Mouse (Mus musculus) liver, embryonic 15.5 days (tissue): ENCODE data around the gene Leap2. TPM values are rescaled to one million over a fixed set of nuclear protein-coding genes. Genes with fewer than 3 reads are reported as not detected.

Experiments
- ATAC-seq: fragments of 200-750 bp; cut with Nextera tagmentation; 2 replicates; pipeline ENCODE4 v1.8.0; 2017; ENCODE audit warnings: moderate number of reproducible peaks, mild to moderate bottlenecking, moderate library complexity; ENCODE audit not compliant: insufficient read depth
- H3K27ac ChIP-seq: fragments of 300-500 bp; sonication (generic); replicated peaks from 2 replicates; pipeline ENCODE4 v1.5.1; 2015; ENCODE audit warnings: mild to moderate bottlenecking, inconsistent platforms
- H3K27me3 ChIP-seq: fragments of 300-500 bp; sonication (generic); 2 replicates; pipeline ENCODE4 v1.6.1; 2015; ENCODE audit warnings: mild to moderate bottlenecking, inconsistent platforms
- H3K36me3 ChIP-seq: fragments of 300-500 bp; sonication (generic); replicated peaks from 2 replicates; pipeline ENCODE4 v1.6.1; 2015; ENCODE audit warnings: moderate library complexity, mild to moderate bottlenecking, inconsistent platforms
- H3K4me1 ChIP-seq: fragments of 300-500 bp; sonication (generic); replicated peaks from 2 replicates; pipeline ENCODE4 v1.6.1; 2015; ENCODE audit warnings: inconsistent platforms
- H3K4me2 ChIP-seq: fragments of 300-500 bp; sonication (generic); 2 replicates; pipeline ENCODE4 v1.6.1; 2015; ENCODE audit warnings: moderate library complexity, mild to moderate bottlenecking, inconsistent platforms
- H3K4me3 ChIP-seq: fragments of 300-500 bp; sonication (generic); replicated peaks from 2 replicates; pipeline ENCODE4 v1.5.1; 2015; ENCODE audit warnings: mild to moderate bottlenecking, inconsistent platforms
- H3K9ac ChIP-seq: fragments of 300-500 bp; sonication (generic); 2 replicates; pipeline ENCODE4 v1.6.1; 2015; ENCODE audit warnings: moderate library complexity, mild to moderate bottlenecking, inconsistent platforms
- H3K9me3 ChIP-seq: fragments of 300-500 bp; sonication (generic); replicated peaks from 2 replicates; pipeline ENCODE4 v1.6.1; 2016; ENCODE audit warnings: inconsistent platforms
- WGBS: fragments of 180-500 bp; shearing (Covaris S2); methylation state at CpG from one replicate; pipeline ENCODE4 v1.1.7; 2015; ENCODE audit warnings: mixed read lengths; ENCODE audit not compliant: insufficient replicate concordance; 5-methylcytosine and 5-hydroxymethylcytosine counted together
- microRNA-seq: library from miRNA; unstranded; fragments of <30 nt; microRNA quantifications from one replicate; pipeline ENCODE4, GENCODE M21; 2016
- polyA plus RNA-seq: library from polyadenylated mRNA; unstranded; fragments of >200 nt; fragmentation: Nextera tagmentation; extraction: Ambion mirVana; gene quantifications from 2 replicates; pipeline ENCODE4 v1.2.1, GENCODE M21; 2015

The Leap2 gene
- polyA plus RNA-seq, 1 experiment from 2014 or later = 49.7 TPM

GRCm38 (mm10) chr11:53425251-53425650 lies 2.3 kb upstream of the Leap2 start:
- ATAC-seq = no peak
- peak overlapping the region; percentile 12 for H3K27ac ChIP-seq
- H3K4me2 ChIP-seq = no peak overlapping the region
- peaks cover 24% of the 10 kb centered on the region for H3K36me3 ChIP-seq
- 54% methylated on average over 3 of the region's 3 CpGs for WGBS
- H3K9ac ChIP-seq = no peak overlapping the region
- no peaks in the 10 kb centered on the region for H3K9me3 ChIP-seq
- peaks cover 16% of the 10 kb centered on the region for H3K4me1 ChIP-seq
- no peak overlapping the region for H3K4me3 ChIP-seq
- no peaks in the 10 kb centered on the region for H3K27me3 ChIP-seq

DNA sequence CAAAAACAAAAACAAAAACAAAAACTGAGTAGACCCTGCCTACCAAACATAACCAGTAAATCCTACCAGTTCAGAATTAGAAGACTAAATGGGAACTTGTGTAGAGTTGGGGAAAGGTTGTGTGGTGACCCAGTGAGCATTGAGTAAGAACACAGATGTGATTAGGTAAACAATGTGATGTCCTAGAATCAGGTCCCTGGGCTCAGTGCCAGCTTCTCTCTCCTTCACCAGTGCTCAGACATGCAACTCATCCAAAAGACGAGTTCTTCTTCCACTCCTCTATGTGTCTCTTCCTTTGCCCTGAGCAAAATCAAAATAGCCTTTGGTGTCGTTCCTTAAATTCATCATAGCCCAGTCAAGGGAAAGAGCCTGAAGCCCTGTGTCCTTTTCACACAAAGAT lies 1.9 kb upstream of the Leap2 start:
- Histone ChIP-seq H3K4me1 (peaks cover 12% of the 10 kb centered on the region), H3K27me3 (no peaks in the 10 kb centered on the region), H3K4me3 (no peak overlapping the region), H3K27ac (no peak overlapping the region), H3K9me3 (no peaks in the 10 kb centered on the region), H3K36me3 (peaks cover 25% of the 10 kb centered on the region), H3K9ac (no peak overlapping the region), H3K4me2 (no peak overlapping the region)
- ATAC-seq = no peak
- 45% methylated on average over 2 of the region's 2 CpGs for WGBS

DNA sequence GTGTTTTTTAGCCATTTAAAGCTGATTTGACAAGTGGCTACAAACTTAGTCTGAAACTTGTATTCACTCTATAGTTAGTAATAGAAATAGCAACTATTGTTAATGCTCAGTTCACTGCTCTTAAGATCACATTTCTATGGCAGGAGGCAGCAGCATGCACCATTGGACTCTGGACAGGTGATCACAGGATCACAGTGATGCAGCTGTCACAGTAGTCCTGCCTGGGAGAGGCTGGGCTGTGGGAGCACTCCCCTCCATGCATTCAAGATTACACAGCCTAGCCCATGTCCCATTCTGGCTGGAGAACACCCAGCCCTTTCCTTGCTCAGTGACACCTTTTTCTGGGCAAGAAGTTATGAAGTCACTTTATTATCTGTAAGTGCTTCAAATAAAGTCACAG lies 4.9 kb downstream of the Leap2 start:
- H3K27ac ChIP-seq = no peak overlapping the region
- H3K36me3 ChIP-seq = peaks cover 48% of the 10 kb centered on the region
- no peak overlapping the region for H3K4me3 ChIP-seq
- ATAC-seq = no peak
- no peak overlapping the region for H3K4me2 ChIP-seq
- no peaks in the 10 kb centered on the region for H3K9me3 ChIP-seq
- H3K4me1 ChIP-seq = no peaks in the 10 kb centered on the region
- H3K27me3 ChIP-seq = no peaks in the 10 kb centered on the region
- H3K9ac ChIP-seq = no peak overlapping the region

- no peaks in the 10 kb centered on the region for H3K27me3 ChIP-seq
- ATAC-seq = no peak
- H3K9ac ChIP-seq = no peak overlapping the region
- H3K36me3 ChIP-seq = peaks cover 69% of the 10 kb centered on the region
- no peak overlapping the region for H3K4me3 ChIP-seq
- 83% methylated on average over 4 of the region's 4 CpGs for WGBS
- H3K27ac ChIP-seq = no peak overlapping the region
- H3K9me3 ChIP-seq = no peaks in the 10 kb centered on the region
- no peak overlapping the region for H3K4me2 ChIP-seq
- H3K4me1 ChIP-seq = no peaks in the 10 kb centered on the region
Observed at GRCm38 (mm10) chr11:53413871-53414270, 9.1 kb downstream of the Leap2 start.

DNA sequence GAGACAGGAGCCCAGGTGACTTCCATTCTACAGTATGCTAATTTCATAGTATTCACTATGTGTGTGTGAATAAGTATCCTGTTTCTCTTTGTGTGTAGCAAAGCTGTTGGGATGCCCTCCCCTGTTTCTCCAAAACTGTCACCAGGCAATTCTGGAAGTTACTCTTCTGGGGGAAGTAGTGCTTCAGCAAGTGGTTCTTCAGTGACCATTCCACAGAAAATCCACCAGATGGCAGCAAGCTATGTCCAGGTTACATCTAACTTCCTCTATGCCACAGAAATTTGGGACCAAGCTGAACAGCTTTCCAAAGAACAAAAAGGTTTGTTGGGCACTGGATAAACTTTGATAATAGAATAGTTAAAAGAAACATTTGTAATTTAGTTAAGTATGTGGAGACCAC lies 11.2 kb downstream of the Leap2 start:
- ATAC-seq = no peak
- Histone ChIP-seq H3K9me3 (no peaks in the 10 kb centered on the region), H3K27ac (no peak overlapping the region), H3K4me1 (no peaks in the 10 kb centered on the region), H3K27me3 (no peaks in the 10 kb centered on the region), H3K9ac (no peak overlapping the region), H3K4me3 (no peak overlapping the region), H3K36me3 (peaks cover 78% of the 10 kb centered on the region), H3K4me2 (no peak overlapping the region)

DNA sequence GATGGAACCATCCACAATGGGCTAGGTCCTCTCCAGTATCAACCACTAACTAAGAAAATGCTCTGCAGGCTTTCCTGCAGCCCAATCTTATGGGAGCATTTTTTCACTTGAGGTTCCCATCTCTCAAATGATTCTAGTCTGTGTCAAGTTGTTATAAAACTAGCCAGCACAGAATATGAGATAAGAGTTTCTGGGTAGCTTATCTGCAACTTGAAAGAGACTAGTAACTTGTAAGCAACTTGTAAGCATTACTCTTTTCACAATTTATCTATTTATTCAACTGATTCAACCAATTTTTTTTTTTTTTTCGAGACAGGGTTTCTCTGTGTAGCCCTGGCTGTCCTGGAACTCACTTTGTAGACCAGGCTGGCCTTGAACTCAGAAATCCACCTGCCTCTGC lies 19.3 kb downstream of the Leap2 start:
- ATAC-seq = no peak
- Histone ChIP-seq H3K9me3 (no peaks in the 10 kb centered on the region), H3K4me3 (no peak overlapping the region), H3K27me3 (no peaks in the 10 kb centered on the region), H3K27ac (no peak overlapping the region), H3K9ac (no peak overlapping the region), H3K36me3 (peaks cover 76% of the 10 kb centered on the region), H3K4me1 (peaks cover 3% of the 10 kb centered on the region; the same call in 1 of the 2 replicates), H3K4me2 (no peak overlapping the region)
- WGBS = 30% methylated on average over 1 of the region's 1 CpGs

GRCm38 (mm10) chr11:53393856-53394255 lies 29.1 kb downstream of the Leap2 start:
- H3K27me3 ChIP-seq = no peaks in the 10 kb centered on the region
- H3K36me3 ChIP-seq = peaks cover 30% of the 10 kb centered on the region
- 46% methylated on average over 1 of the region's 1 CpGs for WGBS
- no peak overlapping the region for H3K27ac ChIP-seq
- ATAC-seq = no peak
- no peak overlapping the region for H3K9ac ChIP-seq
- no peaks in the 10 kb centered on the region for H3K4me1 ChIP-seq
- no peaks in the 10 kb centered on the region for H3K9me3 ChIP-seq
- H3K4me2 ChIP-seq = no peak overlapping the region
- H3K4me3 ChIP-seq = no peak overlapping the region

- Histone ChIP-seq H3K9me3 (no peaks in the 10 kb centered on the region), H3K9ac (no peak overlapping the region), H3K4me3 (no peak overlapping the region), H3K36me3 (peaks cover 14% of the 10 kb centered on the region), H3K27me3 (no peaks in the 10 kb centered on the region), H3K4me1 (peaks cover 3% of the 10 kb centered on the region), H3K27ac (no peak overlapping the region), H3K4me2 (no peak overlapping the region)
- ATAC-seq = no peak
- WGBS = 91% methylated on average over 2 of the region's 2 CpGs
Observed at GRCm38 (mm10) chr11:53383758-53384428, 39.1 kb downstream of the Leap2 start.

GRCm38 (mm10) chr11:53378918-53379317 lies 44.1 kb downstream of the Leap2 start:
- 48% methylated on average over 1 of the region's 1 CpGs for WGBS
- Histone ChIP-seq H3K9me3 (no peaks in the 10 kb centered on the region), H3K9ac (no peak overlapping the region), H3K4me1 (peaks cover 5% of the 10 kb centered on the region), H3K4me3 (no peak overlapping the region), H3K36me3 (peaks cover 15% of the 10 kb centered on the region), H3K27me3 (no peaks in the 10 kb centered on the region), H3K27ac (no peak overlapping the region), H3K4me2 (no peak overlapping the region)
- no peak; the same call in 1 of the 2 replicates for ATAC-seq

Small RNA genes lying within 50 kb of the gene (microRNA-seq; reads per million reads assigned to microRNA genes)
- gene Mir6920 = not detected

Other genes with a start within 250 kb of the Leap2 start
- 37.1 and 41.7 TPM in 2 replicates for gene Hspa4, start 122.7 kb downstream of the Leap2 start, polyA plus RNA-seq
- 7.2 and 7.8 TPM in 2 replicates for gene Zcchc10, start 98.5 kb downstream of the Leap2 start, polyA plus RNA-seq
- gene Aff4, start 72.3 kb downstream of the Leap2 start, polyA plus RNA-seq = 8.0 and 9.7 TPM in 2 replicates
- 473 and 512 TPM in 2 replicates for gene Uqcrq, start 7.7 kb upstream of the Leap2 start, polyA plus RNA-seq
- 0.13 and 0.24 TPM in 2 replicates for gene Gdf9, start 7.9 kb upstream of the Leap2 start, polyA plus RNA-seq
- gene Gm10447, start 33.9 kb upstream of the Leap2 start, polyA plus RNA-seq = 0.09 and 0.13 TPM in 2 replicates
- gene Shroom1, start 34.0 kb upstream of the Leap2 start, polyA plus RNA-seq = 2.9 and 4.0 TPM in 2 replicates
- gene Gm9837, start 47.3 kb upstream of the Leap2 start, polyA plus RNA-seq = not detected in 2 replicates
- 0.62 and 0.99 TPM in 2 replicates for gene Gm9945, start 57.0 kb upstream of the Leap2 start, polyA plus RNA-seq
- gene Sowaha, start 57.1 kb upstream of the Leap2 start, polyA plus RNA-seq = 18.7 and 23.0 TPM in 2 replicates
- 18.2 and 18.3 TPM in 2 replicates for gene Sept8, start 96.1 kb upstream of the Leap2 start, polyA plus RNA-seq
- gene Kif3a, start 144.2 kb upstream of the Leap2 start, polyA plus RNA-seq = 7.3 and 7.5 TPM in 2 replicates
- 0.35 and 0.52 TPM in 2 replicates for gene Il4, start 195.5 kb upstream of the Leap2 start, polyA plus RNA-seq
- not detected in 2 replicates for gene Il13, start 211.5 kb upstream of the Leap2 start, polyA plus RNA-seq